Mouse (Mus musculus) kidney, postnatal 14 days (tissue): ENCODE results near the gene Csnk2a2.
A peak's percentile ranks its signal among the peaks of the same experiment; 100 is the strongest.

Experiments
- DNase-seq: peaks from one replicate; pipeline ENCODE4 v3.0.0; 2022; ENCODE audit warnings: mixed read lengths

Csnk2a2 gene

GRCm38 (mm10) chr8:95490006-95490405 lies at the start of gene Csnk2a2:
TSS of gene Csnk2a2 (minus strand) at chr8:95490039.
- DNase-seq = no peak

- DNase-seq = no peak
Measured at GRCm38 (mm10) chr8:95539487-95539886, 49.6 kb upstream of the Csnk2a2 start.

- peak; percentile 62 for DNase-seq
Measured at GRCm38 (mm10) chr8:95533584-95534387, 43.9 kb upstream of the Csnk2a2 start, which contains the start of gene Ccdc113. TSS of gene Ccdc113 (plus strand) at chr8:95534085.

GRCm38 (mm10) chr8:95532206-95532605 lies 42.4 kb upstream of the Csnk2a2 start:
- DNase-seq = no peak

- no peak for DNase-seq
Measured at GRCm38 (mm10) chr8:95528750-95529310, 39.0 kb upstream of the Csnk2a2 start.

GRCm38 (mm10) chr8:95528194-95528593 lies 38.4 kb upstream of the Csnk2a2 start:
- no peak for DNase-seq

GRCm38 (mm10) chr8:95523991-95524390 lies 34.2 kb upstream of the Csnk2a2 start:
- DNase-seq = no peak

- DNase-seq = no peak
Measured at GRCm38 (mm10) chr8:95516928-95517327, 27.1 kb upstream of the Csnk2a2 start.

- DNase-seq = no peak
Measured at GRCm38 (mm10) chr8:95513219-95513618, 23.4 kb upstream of the Csnk2a2 start.

GRCm38 (mm10) chr8:95512257-95512656 lies 22.4 kb upstream of the Csnk2a2 start:
- no peak for DNase-seq

GRCm38 (mm10) chr8:95506245-95506644 lies 16.4 kb upstream of the Csnk2a2 start:
- DNase-seq = no peak

GRCm38 (mm10) chr8:95505606-95506005 lies 15.8 kb upstream of the Csnk2a2 start:
- DNase-seq = no peak

GRCm38 (mm10) chr8:95504835-95505234 lies 15.0 kb upstream of the Csnk2a2 start:
- no peak for DNase-seq

- no peak for DNase-seq
Measured at GRCm38 (mm10) chr8:95502431-95502830, 12.6 kb upstream of the Csnk2a2 start.

GRCm38 (mm10) chr8:95500436-95500835 lies 10.6 kb upstream of the Csnk2a2 start:
- no peak for DNase-seq

GRCm38 (mm10) chr8:95499266-95500064 lies 9.6 kb upstream of the Csnk2a2 start:
- DNase-seq = peak; percentile 32

- DNase-seq = no peak
Measured at GRCm38 (mm10) chr8:95497821-95498220, 8.0 kb upstream of the Csnk2a2 start.

- no peak for DNase-seq
Measured at GRCm38 (mm10) chr8:95496420-95496819, 6.6 kb upstream of the Csnk2a2 start.

- no peak for DNase-seq
Measured at GRCm38 (mm10) chr8:95495444-95495843, 5.6 kb upstream of the Csnk2a2 start.

GRCm38 (mm10) chr8:95492057-95492456 lies 2.2 kb upstream of the Csnk2a2 start:
- no peak for DNase-seq

- peak; percentile 90 for DNase-seq
Measured at GRCm38 (mm10) chr8:95488698-95489332, 1.0 kb downstream of the Csnk2a2 start.

GRCm38 (mm10) chr8:95487800-95488697 lies 1.8 kb downstream of the Csnk2a2 start:
- peak; percentile 17 for DNase-seq
